Mouse (Mus musculus) heart, adult 2 months (tissue): ENCODE data around the gene Hoxb6. TPM values are rescaled to one million over a fixed set of nuclear protein-coding genes. Genes with fewer than 3 reads are reported as not detected.
A peak's percentile ranks its signal among the peaks of the same experiment; 100 is the strongest.

Experiments used
- DNase-seq, 2 experiments: peaks; one replicate each; pipeline ENCODE4 v3.0.0; 2021
- H3K27ac ChIP-seq: fragments of 200-600 bp; 2 replicates; pipeline ENCODE4 v1.8.1; 2022
- H3K27me3 ChIP-seq: fragments of 200-500 bp; 2 replicates; pipeline ENCODE4 v1.6.1; 2012; ENCODE audit warnings: mild to moderate bottlenecking, low read length, inconsistent platforms, mixed read lengths; ENCODE audit not compliant: control insufficient read depth, insufficient read depth
- H3K36me3 ChIP-seq: fragments of 200-500 bp; 2 replicates; pipeline ENCODE4 v1.6.1; 2012; ENCODE audit warnings: low read length, inconsistent platforms; ENCODE audit not compliant: control insufficient read depth, insufficient read depth
- H3K4me1 ChIP-seq: fragments of 200-500 bp; 2 replicates; pipeline ENCODE4 v1.6.1; 2011; ENCODE audit warnings: low read length; ENCODE audit not compliant: control insufficient read depth, insufficient read depth
- H3K4me3 ChIP-seq: fragments of 200-600 bp; 2 replicates; pipeline ENCODE4 v1.8.1; 2022
- H3K79me2 ChIP-seq: fragments of 200-500 bp; replicated peaks from 2 replicates; pipeline ENCODE4 v1.6.1; 2012; ENCODE audit warnings: mild to moderate bottlenecking, inconsistent platforms, low read length, moderate library complexity, mixed read lengths; ENCODE audit not compliant: control insufficient read depth, insufficient read depth
- H3K9ac ChIP-seq: fragments of 200-500 bp; 2 replicates; pipeline ENCODE4 v1.6.1; 2012; ENCODE audit warnings: low read depth, mild to moderate bottlenecking, control low read depth, inconsistent platforms, low read length, mixed read lengths
- CTCF ChIP-seq: fragments of 200-600 bp; IDR thresholded peaks from 2 replicates; pipeline ENCODE4 v1.8.1; 2022; ENCODE audit warnings: antibody characterized with exemption, mild to moderate bottlenecking, moderate library complexity
- EP300 ChIP-seq: fragments of 200-500 bp; IDR thresholded peaks from 2 replicates; pipeline ENCODE4 v1.6.1; 2011; ENCODE audit warnings: low read depth, low read length, control low read depth; ENCODE audit not compliant: insufficient read depth
- POLR2A ChIP-seq: fragments of 200-500 bp; IDR thresholded peaks from 2 replicates; pipeline ENCODE4 v1.6.1; 2011; ENCODE audit warnings: mild to moderate bottlenecking, low read depth, low read length, control low read depth; ENCODE audit not compliant: insufficient read depth
- WGBS: fragments of 180-500 bp; shearing (Covaris S2); methylation state at CpG from one replicate; pipeline ENCODE4 v1.1.7; 2018; 5-methylcytosine and 5-hydroxymethylcytosine counted together
- intact Hi-C: fragments of 180-260 bp; cut with DNase I; formaldehyde crosslinking; loops from one replicate; pipeline ENCODE4 v1.15.1; 2025
- polyA plus RNA-seq: library from polyadenylated mRNA; depleted of rRNA; stranded (reverse); fragments of >200 nt; gene quantifications from 2 replicates; pipeline ENCODE4 v1.2.3, GENCODE M21; 2012
- total RNA-seq, 2 experiments: library from RNA; stranded (reverse); gene quantifications; 2 replicates each; pipeline ENCODE4 v1.2.3; 2021

Gene Hoxb6
- total and polyA plus RNA-seq, 3 experiments = not detected

DNA sequence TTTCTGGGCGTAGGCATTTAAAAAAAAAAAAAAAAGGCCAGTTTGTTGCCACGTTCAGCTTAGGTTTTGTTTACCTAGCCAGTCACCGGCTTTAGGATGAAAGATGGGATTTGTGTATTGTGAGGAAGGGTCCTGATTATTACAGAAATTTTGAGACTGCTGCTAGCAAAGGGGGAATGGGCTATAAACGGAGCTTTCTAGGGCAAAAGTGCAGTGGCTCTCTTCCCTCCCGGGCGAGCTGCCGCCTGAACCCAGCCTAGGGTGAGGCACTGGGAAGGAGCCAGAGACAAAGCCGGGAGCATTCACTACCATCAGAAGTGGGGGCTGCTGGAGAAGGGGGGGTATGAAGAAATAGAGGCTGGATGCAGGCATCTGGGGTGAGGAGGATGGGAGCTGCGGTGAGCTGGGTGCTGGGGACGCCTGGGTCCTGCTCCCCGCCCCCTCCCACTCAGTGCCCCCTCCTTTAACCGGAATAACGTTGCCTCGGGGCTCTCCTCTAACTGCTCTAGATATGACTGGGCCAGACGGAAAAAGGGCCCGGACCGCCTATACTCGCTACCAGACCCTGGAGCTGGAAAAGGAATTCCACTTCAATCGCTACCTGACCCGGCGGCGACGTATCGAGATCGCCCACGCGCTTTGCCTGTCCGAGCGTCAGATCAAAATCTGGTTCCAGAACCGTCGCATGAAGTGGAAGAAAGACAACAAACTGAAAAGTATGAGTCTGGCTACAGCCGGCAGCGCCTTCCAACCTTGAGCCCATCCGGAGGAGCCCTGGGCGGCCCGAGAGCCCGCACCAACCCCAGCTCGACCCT, 12.3 kb downstream of the Hoxb6 start:
- TF ChIP-seq CTCF (no peak), EP300 (no peak), POLR2A (no peak)
- Histone ChIP-seq H3K4me3 (no peak overlapping the region; the same call in 1 of the 2 replicates), H3K79me2 (no peaks in the 10 kb centered on the region), H3K4me1 (no peaks in the 10 kb centered on the region), H3K36me3 (no peaks in the 10 kb centered on the region), H3K27me3 (peaks cover 33% of the 10 kb centered on the region), H3K27ac (no peak overlapping the region), H3K9ac (0 out of 2 replicates have a peak overlapping the region, but pooled peaks have one; percentile 14)
- no peak for DNase-seq
- WGBS = 11% methylated on average over 38 of the region's 38 CpGs
- intact Hi-C loops = loop anchor here (5.0 kb wide), 2 partner anchors 233 to 248 kb away; no protein-coding TSS in a partner anchor

DNA sequence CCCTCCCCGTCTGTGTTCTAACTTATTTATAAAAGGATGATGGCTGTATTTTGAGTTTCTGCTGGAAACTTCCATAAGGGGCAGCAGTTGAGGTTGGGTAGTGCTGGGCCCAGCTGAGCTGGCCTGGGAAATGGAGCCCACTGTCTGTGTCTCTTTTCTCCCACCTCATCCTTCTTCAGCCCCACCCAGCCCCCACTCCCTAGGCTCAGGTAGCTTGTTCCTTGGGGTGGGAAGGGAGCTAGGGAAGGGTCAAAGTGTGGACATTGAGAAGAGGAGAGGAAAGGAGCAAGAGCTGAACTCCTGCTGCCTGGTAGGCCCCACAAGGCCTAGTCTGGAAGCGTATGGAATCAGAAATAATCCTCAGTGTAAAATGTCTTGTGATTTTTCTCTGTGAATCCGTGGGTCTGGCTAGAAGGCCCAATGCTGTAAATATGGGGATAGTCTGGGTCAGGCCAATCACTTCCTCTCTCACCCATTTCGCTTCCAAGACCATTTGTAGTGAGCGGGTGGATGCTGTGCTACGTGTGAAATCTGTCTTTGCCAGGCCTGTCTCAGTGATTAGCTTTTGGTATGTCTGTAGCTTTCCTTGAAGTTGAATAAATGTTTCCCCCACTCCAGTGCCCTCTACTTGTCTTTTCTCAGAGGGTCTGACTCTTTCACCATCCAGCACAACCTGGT, 13.4 kb downstream of the Hoxb6 start:
- intact Hi-C loops = no loop called here

DNA sequence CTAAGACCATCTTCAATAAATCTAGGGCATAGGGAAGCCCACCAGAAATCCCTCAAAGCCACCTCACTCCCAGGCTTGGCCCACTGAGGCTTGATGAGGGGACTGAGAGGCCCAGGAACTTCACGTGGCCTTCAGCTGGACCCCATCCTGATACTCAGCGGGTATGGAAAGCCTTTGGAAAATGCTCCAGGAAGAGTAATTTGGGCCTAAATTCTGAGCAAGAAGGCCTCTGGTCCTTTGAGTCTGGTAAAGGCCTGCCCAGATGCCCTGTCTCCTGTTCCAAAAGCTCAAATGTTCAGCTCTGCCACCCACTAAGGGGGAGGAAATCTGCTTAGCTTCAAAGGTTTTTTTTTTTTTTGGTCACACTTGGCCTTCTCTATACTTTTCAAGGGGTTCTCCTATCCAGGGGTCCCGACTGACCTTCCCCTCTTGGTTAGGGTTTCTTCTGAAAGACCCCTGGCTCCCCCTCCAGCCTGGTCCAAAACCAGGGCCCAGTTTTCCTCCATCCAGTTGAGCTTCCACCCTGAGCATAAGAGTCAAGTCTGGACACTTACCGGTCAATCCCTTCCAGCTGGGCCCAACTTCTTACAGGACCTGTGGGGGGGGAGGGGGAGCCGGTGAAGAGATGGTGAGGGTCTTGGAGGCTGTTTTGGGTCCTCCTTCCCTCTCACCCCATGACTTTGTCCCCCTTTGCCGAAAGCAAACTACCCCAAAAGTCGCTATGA, 14.1 kb downstream of the Hoxb6 start:
- Histone ChIP-seq H3K79me2 (no peaks in the 10 kb centered on the region), H3K27ac (no peak overlapping the region), H3K4me1 (no peaks in the 10 kb centered on the region), H3K9ac (no peak overlapping the region), H3K27me3 (peaks cover 20% of the 10 kb centered on the region), H3K4me3 (no peak overlapping the region), H3K36me3 (no peaks in the 10 kb centered on the region)
- no peak for DNase-seq
- WGBS = 48% methylated on average over 7 of the region's 7 CpGs
- TF ChIP-seq CTCF = no peak
- TF ChIP-seq POLR2A = no peak
- no peak for TF ChIP-seq EP300
- intact Hi-C loops = no loop called here

More for the DNA sequence above, 13.4 kb downstream of the Hoxb6 start:
- peaks cover 24% of the 10 kb centered on the region for H3K27me3 ChIP-seq
- WGBS = 80% methylated on average over 6 of the region's 6 CpGs
- H3K4me1 ChIP-seq = no peaks in the 10 kb centered on the region
- no peaks in the 10 kb centered on the region for H3K36me3 ChIP-seq
- H3K4me3 ChIP-seq = no peak overlapping the region
- no peaks in the 10 kb centered on the region for H3K79me2 ChIP-seq
- no peak for DNase-seq
- H3K9ac ChIP-seq = no peak overlapping the region
- TF ChIP-seq POLR2A (no peak), EP300 (no peak), CTCF (no peak)
- H3K27ac ChIP-seq = no peak overlapping the region

DNA sequence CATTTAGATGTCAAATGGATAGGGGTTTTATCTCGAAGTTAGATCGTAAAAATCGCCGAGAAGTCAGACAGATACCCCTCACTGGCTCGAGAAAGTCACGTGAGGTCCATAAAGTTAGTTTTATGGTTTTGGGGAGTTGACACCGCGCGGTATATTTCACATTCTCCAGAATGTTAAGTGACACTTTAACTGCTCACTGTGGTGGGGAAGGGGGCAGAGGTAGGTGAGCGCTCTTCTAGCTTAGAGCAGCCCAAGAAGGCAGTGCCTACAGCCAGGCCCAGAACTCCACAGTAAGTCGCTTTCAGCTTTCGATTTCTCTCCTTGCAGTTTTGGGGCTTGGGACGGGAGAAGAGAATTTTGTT, 14.6 kb downstream of the Hoxb6 start:
- no peak for DNase-seq
- H3K27me3 ChIP-seq = peaks cover 17% of the 10 kb centered on the region
- H3K4me1 ChIP-seq = no peaks in the 10 kb centered on the region
- no peak overlapping the region for H3K4me3 ChIP-seq
- H3K79me2 ChIP-seq = no peaks in the 10 kb centered on the region
- 28% methylated on average over 13 of the region's 13 CpGs for WGBS
- H3K9ac ChIP-seq = no peak overlapping the region
- intact Hi-C loops = no loop called here
- H3K27ac ChIP-seq = no peak overlapping the region
- no peaks in the 10 kb centered on the region for H3K36me3 ChIP-seq
- no peak for TF ChIP-seq CTCF

DNA sequence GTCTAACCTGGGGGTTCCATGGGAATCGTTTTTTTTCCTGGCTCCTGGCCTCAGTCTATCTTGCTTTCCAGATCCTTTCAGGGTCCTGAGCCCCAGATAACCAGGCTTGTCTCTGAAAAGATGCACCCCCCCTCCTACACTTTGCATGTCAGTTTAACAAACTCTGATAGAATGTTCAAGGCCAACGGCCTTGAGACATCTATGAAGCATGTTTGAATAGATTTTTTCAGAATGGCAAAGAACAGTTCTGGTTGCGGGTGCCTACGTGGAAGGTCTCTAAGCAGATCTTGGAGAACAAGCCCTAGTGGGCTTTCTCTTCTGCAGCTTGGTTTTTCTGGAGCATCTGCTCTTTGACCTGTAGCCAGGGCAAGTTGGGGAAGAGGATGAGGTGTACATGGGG, 16.5 kb downstream of the Hoxb6 start:
- H3K9ac ChIP-seq = no peak overlapping the region
- H3K27ac ChIP-seq = no peak overlapping the region
- WGBS = 31% methylated on average over 4 of the region's 4 CpGs
- DNase-seq = no peak
- no peak overlapping the region for H3K4me3 ChIP-seq
- H3K79me2 ChIP-seq = no peaks in the 10 kb centered on the region
- peaks cover 10% of the 10 kb centered on the region for H3K27me3 ChIP-seq
- H3K4me1 ChIP-seq = no peaks in the 10 kb centered on the region
- intact Hi-C loops = no loop called here
- H3K36me3 ChIP-seq = no peaks in the 10 kb centered on the region
- no peak for TF ChIP-seq EP300
- TF ChIP-seq CTCF = no peak
- no peak for TF ChIP-seq POLR2A

DNA sequence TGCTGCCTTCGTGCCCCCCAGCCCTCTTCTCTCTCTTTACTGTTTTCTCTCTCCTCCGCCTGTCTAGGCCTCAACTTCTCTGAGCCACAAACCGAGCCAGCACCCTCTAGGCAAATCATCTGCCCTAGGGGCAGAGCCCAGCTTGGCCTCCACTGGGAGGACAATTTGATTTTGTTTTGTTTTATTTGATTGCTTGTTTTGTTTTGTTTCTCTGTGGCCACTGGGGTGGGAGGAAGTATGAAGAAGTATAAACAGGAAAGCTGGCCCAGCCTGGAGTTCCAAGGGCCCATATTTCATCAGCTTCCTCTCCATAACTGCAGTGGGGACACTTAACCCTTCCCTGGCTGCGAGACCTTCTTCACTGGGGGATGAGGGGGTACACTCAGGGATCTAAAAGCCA, 17.0 kb downstream of the Hoxb6 start:
- Histone ChIP-seq H3K4me3 (no peak overlapping the region), H3K27ac (no peak overlapping the region), H3K79me2 (no peaks in the 10 kb centered on the region), H3K4me1 (no peaks in the 10 kb centered on the region), H3K9ac (no peak overlapping the region), H3K36me3 (no peaks in the 10 kb centered on the region), H3K27me3 (peaks cover 9% of the 10 kb centered on the region)
- intact Hi-C loops = no loop called here
- TF ChIP-seq POLR2A (no peak), CTCF (no peak), EP300 (no peak)
- WGBS = 32% methylated on average over 4 of the region's 4 CpGs
- DNase-seq = no peak
